14 mouse cellular contexts compared by ENCODE assay signal in genomic region chr8:79057179-79057578, GRCm38 (mm10).
"Had no signal": no experiment of that assay in that cellular context is flagged by ENCODE, and none has a peak within 500 bp of the region (broad histone marks: within the 10 kb centered on the region; RNA-seq: fewer than 3 reads in every experiment).

No protein-coding gene starts in this region.

- DNase-seq: kidney, postnatal 25 days; layer of hippocampus, adult 9-11 months; liver; liver, embryonic 13.5 days; lung, adult 2 months; lung, postnatal 14 days; lung, postnatal 4 days; midbrain, embryonic 14.5 days; right cerebral cortex, adult 18-20 months; right cerebral cortex, postnatal 14 days; right cerebral cortex, postnatal 4 days; thymus, adult 2 months; thymus, postnatal 14 days; thymus, postnatal 4 days had no signal
